Mouse (Mus musculus): ENCODE data around the gene Fgfr2.
A peak's percentile ranks its signal among the peaks of the same experiment; 100 is the strongest.

The Fgfr2 gene

GRCm38 (mm10) chr7:133039556-133040255, 83.4 kb downstream of the Fgfr2 start:
- DNase-seq = no peak

GRCm38 (mm10) chr7:133037618-133038017, 85.5 kb downstream of the Fgfr2 start:
- DNase-seq = peak; percentile 52

DNA sequence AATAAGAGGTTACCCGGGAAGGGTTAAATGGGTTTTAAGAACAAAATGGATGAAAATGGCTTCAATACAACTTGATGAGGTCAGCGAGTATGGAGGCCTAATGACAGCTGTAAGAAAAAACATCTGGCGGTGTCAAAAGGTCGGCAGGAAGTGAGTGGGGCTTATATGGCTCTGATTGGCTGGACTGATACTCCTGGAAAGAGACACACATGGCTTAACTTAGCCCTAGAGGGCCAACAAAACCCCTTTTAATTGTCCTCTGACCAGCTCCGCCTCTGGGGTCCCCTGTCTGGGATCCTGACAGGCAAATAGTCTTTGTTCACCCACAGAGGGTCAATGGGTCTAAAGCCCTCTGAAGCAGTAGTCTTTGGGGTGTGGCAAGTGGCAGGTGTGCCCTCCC, 85.9 kb downstream of the Fgfr2 start:
- DNase-seq = peak; percentile 68

DNA sequence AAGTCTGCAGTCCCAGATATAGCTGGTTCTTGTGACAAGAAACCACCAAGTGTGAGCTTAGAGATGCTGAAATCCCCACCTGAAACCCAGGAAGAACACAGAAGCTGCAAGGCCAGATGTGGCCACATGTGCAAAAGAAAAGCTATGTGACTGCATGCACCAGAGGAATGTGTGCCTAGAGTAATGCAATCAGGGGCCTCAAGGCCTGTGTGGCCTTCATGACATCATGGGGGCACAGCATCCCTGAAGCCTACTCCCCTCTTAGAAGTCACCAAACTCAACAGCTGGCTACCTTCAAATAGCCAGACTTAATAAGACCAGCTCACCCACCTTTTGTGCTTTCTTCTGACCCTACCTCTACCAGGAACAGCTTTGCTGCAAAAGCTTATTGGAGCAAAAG, 87.2 kb downstream of the Fgfr2 start:
- no peak for DNase-seq

GRCm38 (mm10) chr7:133032589-133033203, 90.5 kb downstream of the Fgfr2 start:
- peak; percentile 80 for DNase-seq

- DNase-seq = no peak
These were observed 93.6 kb downstream of the Fgfr2 start for GRCm38 (mm10) chr7:133029496-133030047.

GRCm38 (mm10) chr7:133029004-133029403, 94.1 kb downstream of the Fgfr2 start:
- DNase-seq = no peak

- no peak for DNase-seq
These were observed 95.2 kb downstream of the Fgfr2 start for GRCm38 (mm10) chr7:133027930-133028329.

GRCm38 (mm10) chr7:133024694-133025093, 98.5 kb downstream of the Fgfr2 start:
- DNase-seq = no peak

GRCm38 (mm10) chr7:133019481-133020020, 103.6 kb downstream of the Fgfr2 start:
- DNase-seq = peak; percentile 35

DNA sequence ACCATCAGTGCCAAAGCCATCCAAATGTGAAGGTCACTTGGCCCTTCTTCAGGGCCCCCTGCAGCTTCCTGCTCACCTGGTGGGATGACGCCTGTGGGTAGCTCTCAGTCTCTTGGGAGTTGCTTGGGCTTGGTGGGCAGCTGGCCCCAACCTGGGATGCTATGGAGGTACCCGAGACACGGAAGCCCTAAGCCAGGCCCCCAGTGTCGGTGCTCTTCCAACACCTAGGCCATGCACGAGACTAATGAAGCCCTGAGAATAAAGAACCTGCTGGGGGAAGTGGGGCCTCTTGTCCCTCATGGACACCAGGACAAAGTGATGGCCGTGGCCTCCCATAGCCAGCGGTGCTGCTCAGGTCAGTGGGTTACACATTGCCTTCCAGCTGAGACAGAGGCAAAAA, 104.2 kb downstream of the Fgfr2 start:
- DNase-seq = no peak

DNA sequence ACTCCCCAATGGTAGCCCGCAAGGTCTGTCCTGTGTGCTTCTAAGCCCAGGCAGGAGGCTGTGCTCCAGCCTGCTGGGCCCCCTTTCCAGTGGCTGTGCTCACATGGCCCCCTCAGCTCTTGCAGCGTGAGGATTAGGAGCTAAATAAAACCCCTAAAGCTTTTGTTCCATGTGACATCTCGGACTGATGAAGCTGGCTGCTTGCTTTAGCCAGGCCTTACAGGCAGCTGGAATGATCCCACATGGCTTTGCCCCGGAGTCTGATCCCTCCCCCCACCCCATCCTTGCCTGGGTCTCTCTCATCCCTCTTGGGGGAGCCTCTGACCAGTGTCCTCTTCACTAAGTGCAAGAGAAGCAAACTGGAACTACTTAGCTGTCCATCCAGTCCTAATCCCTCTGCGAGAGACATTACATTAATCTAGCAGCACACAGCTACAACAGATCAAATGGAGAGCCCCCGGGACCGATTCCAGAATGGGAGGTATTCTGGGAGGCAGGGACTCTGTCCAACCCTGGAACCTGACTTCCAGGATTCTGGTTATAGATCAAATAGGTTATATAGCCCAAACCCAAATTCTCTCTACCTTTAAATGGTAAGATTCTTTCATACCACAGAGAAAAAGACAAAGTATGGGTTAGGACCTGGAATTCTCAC, 107.6 kb downstream of the Fgfr2 start:
- DNase-seq = no peak

DNA sequence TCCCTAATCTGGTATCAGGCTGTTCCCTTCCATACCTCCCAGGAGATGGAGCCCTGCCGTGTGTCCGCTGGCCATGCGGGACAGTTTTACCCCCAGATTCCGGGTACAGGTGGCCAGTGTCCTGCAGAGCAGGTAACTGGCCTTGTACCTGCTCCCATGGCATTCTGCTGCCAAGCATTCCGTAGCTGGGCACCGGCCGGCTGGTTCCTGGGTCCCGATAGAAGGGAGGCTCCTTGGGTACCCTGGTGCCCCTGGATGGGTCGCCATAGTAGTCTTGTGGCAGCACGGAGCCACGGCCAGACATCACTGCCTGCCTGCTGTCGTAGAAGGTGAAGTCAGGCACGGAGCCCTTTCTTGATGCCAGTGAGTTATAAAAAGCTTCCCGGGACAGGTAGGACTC, 108.5 kb downstream of the Fgfr2 start:
- DNase-seq = no peak

- no peak for DNase-seq
These were observed 109.2 kb downstream of the Fgfr2 start for GRCm38 (mm10) chr7:133013923-133014322.

DNA sequence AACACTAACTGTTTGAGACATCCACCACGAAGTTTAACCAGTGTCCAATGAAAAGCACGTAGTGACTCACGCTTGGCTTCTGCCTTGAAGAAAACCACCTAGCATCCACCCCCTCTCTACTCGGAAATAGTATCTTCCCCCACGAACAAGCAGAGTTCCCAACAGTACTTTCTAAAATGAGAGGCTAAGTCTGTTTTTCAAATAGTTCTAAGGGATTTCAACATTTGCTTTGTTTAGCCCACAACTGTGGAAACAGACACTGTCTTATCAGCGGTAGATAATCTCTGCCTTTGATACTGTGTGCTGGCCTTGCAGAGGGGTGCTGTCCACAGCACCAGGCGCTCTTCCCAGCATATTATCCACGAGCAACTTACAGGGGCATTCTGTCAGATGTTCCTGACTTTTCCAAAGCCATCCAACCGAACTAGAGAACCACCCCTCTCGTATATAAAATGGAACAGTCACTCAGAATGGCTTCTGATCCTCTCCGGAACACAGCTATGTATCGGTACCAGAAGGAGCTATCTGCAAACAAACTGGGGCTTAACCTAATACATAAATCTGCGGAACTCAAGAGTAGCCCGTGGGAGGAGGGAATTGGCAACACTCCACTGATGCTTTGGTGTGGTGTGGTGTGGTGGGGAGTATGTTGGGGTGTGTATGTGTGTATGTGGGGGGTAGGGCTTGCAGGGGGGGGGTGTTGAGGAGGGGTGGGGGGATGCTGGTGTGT, 110.3 kb downstream of the Fgfr2 start:
- no peak for DNase-seq

DNA sequence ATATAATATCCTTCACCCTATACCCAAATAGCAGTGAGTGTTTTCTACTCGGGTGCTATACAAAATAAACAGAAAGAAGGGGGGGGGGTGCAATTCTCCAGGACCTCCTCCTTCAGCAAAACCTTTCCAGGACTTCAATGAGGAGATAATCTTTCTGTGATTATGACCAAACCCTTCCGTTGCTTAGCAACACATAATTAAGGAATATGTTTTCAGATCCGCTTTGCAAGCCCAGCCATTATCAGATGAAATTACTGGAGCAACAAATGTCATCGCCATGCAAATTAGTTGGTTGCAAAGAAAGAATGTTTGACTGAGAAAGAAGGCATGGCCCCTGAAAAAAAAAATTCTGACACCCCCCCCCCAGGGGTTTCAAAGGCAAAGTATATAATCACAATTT, 111.5 kb downstream of the Fgfr2 start:
- no peak for DNase-seq

DNA sequence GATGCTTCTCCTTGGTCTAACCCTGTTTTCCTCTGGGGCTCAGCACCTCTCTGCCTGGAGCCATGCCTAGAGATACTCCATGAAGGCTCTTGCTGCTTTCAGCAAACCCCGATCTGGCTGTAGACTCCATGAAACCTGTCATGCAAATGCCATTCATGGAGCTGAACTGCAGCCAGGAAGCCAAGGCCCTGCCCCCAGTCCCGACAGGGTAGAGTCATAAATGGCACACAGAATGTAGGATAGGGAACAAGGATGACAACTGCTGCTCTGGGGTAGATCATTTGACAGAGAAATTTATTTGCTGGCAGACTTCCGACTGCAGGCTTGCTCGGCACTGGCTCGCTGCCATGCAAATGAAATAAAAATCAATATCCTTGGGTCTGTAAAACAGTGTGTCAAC, 112.0 kb downstream of the Fgfr2 start:
- DNase-seq = peak; percentile 32

DNA sequence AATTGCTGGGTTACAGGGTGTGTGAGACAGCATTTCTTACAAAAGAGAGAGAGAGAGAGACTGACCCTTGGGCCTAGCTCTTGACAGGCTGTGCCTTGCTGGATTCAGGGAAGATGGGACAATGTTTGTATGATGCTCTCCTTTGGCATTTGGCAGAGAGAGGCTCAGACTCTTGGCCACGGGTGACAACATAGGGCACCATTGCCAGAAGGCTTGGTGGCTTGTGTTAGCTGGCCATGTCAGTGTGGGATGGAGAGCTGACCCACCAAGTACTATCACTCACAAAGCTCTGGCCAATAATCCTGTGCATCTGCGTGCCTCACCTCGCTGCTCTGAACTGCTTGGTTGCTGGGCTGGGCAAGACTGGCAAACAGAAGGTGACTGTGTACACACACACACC, 112.7 kb downstream of the Fgfr2 start:
- DNase-seq = no peak

GRCm38 (mm10) chr7:133009676-133010075, 113.5 kb downstream of the Fgfr2 start:
- no peak for DNase-seq

GRCm38 (mm10) chr7:133008663-133009062, 114.5 kb downstream of the Fgfr2 start:
- no peak for DNase-seq

DNA sequence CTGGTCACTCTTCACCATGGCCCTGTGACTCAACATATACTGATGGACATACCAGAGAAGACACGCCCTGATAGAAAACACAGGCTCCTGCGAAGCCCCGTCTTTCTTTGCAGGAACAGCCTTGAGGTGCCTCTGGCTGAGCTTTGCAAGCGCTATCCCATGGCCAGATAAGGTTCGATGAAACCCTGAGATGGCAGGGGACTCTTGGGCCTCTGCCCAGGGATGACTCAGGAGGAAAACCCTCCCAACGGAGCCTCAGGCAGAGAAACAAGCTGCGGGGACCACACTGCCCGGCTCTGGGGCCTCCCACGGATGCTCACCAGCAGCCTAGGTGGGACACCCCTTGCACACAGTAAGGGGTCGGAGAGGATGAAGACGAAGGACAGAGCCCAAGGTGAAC, 115.8 kb downstream of the Fgfr2 start:
- peak; percentile 36 for DNase-seq

DNA sequence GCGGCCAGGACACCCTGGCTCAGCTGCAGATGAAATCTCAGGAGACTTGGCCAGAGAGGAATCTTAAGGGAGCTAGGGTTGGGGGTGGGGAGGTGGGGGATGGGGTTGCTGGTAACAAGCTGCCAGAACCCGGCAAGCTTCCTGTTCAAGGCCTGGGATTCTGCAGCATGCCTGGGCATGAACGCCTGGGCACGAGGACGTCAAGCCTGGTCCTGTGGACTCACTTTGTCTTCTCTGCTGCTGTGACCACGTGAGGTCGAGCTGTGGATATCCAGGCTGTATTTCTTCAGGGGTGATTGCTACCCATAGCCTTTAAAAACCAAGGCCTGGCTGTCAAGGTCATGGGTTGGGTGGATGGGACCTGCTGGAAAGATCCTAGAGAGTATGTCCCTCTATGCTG, 117.4 kb downstream of the Fgfr2 start:
- no peak for DNase-seq

GRCm38 (mm10) chr7:133003421-133003820, 119.7 kb downstream of the Fgfr2 start:
- DNase-seq = peak; percentile 92

All from lung, postnatal 10 days (tissue).